Mouse (Mus musculus) kidney, adult 2 months (tissue): ENCODE data around the gene Ccdc85b.

Source experiments
- CTCF ChIP-seq: fragments of 200-500 bp; conservative IDR thresholded peaks from 2 replicates; pipeline ENCODE4 v1.5.1; 2011; ENCODE audit warnings: low read depth, mild to moderate bottlenecking, control low read depth, low read length, moderate library complexity, mixed read lengths; ENCODE audit not compliant: insufficient read depth, insufficient read length
- POLR2A ChIP-seq: fragments of 200-500 bp; IDR thresholded peaks from one replicate; pipeline ENCODE4 v1.6.1; 2011; ENCODE audit warnings: low read depth, low read length, control low read depth

DNA sequence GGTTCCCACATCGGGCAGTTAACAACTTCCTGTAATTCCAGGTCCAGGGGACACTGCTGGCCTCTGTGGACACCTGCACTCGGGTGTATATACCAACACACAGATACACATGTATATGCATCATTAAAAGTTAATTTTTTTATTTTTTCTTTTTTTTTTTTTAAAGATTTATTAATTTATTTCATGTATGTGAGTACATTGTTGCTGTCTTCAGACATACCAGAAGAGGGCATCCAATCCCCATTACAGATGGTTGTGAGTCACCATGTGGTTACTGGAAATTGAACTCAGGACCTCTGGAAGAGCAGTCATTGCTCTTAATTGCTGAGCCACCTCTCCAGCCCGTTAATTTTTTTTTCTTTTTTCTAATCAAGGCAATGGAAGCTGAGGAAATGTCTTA is 15.2 kb upstream of the Ccdc85b start:
- TF ChIP-seq CTCF (no peak), POLR2A (no peak)
